Mouse (Mus musculus) spleen, postnatal 36 days (tissue): ENCODE results near the gene Cnksr3.
A peak's percentile ranks its signal among the peaks of the same experiment; 100 is the strongest.

Source experiments
- DNase-seq, 2 experiments: peaks; one replicate each; pipeline ENCODE4 v3.0.0; 2022; ENCODE audit warnings: low spot score in 2 of 2, mixed read lengths in 1 of 2

The Cnksr3 gene

DNA sequence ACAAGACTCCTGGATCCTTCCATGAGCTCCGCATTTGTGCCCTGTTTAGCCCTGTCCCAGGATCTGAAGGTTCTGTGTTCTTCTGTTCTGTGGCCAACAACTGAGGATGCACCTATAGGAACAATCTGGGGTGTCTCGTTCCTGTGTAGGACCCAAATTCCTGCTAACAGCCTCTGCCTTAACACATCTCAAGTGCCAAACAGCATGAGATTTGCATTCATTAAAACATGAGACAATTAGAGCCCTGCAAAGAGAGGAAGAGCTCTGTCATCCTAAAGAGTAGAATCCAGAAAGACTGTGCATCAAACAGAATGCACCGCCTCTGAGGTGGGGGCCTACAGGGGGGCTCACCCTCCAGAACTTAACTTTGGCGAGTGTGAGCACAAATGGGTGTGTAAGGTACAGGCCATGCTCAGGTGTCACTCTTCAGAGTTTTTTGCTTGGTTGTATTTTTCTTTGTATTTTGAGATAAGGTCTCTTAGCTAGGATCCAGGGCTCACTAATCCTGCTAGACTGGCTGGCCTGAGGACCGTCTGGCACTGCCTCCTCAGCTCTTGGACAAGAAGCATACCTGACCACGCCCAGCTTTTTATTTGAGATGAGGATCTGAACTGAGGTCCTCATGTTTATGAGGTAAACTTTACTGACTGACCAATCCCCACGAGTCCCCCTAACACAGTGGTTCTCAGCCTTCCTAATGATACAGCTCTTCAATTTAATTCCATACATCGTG is 15.2 kb downstream of the Cnksr3 start:
- no peak for DNase-seq

- DNase-seq, result no peak
Observed at GRCm38 (mm10) chr10:7195927-7196326, 16.1 kb downstream of the Cnksr3 start.

DNA sequence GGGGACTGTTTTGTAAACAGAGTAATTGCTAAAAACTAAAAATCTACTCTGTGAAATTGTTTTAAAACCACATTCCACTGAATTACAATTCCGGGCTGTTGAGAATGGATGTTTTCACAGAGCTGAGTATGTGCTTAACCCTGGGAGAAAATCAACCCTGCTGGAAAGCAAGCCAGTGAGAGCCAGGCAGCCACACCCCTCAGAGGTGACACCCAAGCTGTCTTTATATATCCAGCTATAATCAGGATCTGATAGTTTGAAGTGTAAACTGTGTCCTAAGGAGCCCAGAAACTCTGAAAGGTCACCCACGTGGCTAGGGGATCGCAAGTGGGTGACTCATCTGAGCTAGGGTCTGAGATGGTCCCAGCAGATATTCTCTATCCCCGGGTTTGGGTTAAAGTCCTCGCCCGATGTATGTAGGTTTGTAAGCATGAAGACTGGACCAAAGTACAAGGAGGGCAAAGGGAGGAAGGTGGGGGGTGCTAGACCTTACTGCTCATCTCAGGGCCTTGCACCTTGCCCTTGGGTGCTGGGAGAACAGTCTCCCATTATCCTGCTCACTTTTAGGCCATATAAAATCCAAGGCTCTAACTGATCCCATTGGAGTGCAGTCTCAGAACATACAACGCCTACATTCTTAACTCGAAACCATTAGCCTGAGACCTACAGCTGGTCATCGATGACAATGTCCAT is 20.2 kb downstream of the Cnksr3 start:
- DNase-seq, result no peak

GRCm38 (mm10) chr10:7189194-7189593 is 22.8 kb downstream of the Cnksr3 start:
- no peak for DNase-seq

DNA sequence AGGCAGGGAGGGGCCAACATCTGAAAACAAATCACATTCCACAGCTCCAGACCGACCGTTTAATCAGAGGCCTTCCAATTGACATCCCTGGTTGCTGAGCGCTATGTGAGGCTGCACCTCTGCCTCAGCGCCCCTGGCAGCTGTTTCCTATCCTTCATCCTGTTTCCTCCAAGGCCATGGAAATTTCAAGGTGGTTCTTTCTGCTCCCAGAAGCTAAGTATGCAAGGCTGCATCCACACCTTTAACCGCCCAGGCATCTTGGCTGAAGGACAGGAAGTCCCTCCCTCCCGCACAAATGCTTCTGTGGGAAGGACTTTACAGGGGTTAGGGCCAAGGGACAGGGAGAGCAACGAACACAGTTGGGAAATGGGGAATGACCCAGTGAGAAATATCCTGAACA is 24.2 kb downstream of the Cnksr3 start:
- DNase-seq, result no peak

DNA sequence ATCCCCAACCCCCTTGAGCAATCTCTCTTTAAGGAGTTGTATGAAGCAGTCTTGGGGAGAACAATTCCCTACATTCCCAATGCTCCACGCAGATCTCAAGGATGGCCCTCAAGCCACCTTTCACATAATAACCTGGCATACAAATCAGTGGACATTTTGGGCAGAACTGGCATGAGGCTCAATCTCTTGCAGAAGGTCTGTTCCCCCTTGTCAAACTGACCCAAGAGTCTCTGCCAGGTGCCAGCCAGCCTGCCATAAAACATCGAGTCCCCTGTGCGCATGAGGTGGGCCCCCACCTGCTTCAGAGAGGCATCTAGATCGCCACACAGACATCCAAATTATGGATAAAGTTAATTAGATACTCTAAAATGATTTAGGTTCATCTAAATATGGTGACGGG is 25.0 kb downstream of the Cnksr3 start:
- no peak for DNase-seq

GRCm38 (mm10) chr10:7186018-7186417 is 26.0 kb downstream of the Cnksr3 start:
- DNase-seq, result no peak

DNA sequence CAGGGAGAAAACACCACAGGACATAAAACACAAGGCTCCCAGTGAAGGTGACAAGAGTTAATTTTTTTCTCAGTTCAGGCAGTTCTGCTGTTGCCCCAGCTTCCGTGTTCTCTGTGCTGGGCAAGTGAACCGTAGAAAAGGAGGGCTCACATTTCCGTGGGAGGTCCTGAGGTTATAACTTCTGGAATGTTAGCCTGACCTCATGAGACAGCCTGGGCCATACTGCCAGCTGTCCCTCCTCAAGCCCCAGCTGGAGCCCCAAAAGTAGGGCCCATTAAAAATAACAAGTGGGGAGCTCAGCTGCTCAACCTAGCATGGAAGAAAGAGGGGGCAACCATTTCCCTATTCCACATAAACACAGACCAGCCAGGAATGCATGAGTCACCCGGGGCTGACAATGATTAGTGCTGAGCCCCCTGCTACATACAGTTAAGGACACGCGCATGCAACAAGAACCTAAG is 28.8 kb downstream of the Cnksr3 start:
- DNase-seq, result no peak

GRCm38 (mm10) chr10:7182555-7183170 is 29.4 kb downstream of the Cnksr3 start:
- no peak for DNase-seq

GRCm38 (mm10) chr10:7180296-7180695 is 31.7 kb downstream of the Cnksr3 start:
- no peak for DNase-seq

GRCm38 (mm10) chr10:7178571-7178970 is 33.5 kb downstream of the Cnksr3 start:
- DNase-seq, result no peak

DNA sequence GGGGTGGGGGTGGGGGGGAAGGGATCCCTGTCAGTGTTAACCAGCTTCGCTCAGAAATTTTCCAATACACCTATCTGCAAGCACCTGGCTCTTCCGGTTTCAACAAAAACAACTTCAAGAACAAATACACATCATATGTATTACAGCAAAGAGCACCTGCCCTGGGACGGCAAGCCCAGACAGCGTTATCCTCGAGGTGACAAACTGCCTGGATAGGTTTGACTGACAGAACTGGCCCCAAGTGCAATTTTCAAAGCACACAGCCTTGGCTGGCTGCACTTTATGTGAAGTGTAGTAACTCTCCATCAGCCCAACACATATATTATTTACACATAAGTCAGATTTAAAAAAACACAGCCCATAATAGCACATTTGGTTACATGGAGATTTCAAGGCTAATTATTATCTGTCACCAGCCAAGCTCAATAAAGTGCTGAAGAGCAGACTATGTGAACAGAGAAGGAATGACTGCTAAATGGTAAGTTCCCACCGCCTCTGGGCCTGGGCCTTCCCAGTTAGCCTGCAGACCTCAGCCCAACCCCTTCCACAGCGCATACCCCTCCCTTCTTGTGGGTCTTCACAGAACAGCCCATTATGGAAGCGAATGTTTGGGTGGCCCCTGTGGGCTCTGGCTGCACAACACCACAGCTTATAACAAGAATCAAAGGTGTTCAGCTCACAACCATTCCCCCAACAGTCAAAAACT is 35.7 kb downstream of the Cnksr3 start:
- no peak for DNase-seq

GRCm38 (mm10) chr10:7174480-7174879 is 37.6 kb downstream of the Cnksr3 start:
- no peak for DNase-seq

DNA sequence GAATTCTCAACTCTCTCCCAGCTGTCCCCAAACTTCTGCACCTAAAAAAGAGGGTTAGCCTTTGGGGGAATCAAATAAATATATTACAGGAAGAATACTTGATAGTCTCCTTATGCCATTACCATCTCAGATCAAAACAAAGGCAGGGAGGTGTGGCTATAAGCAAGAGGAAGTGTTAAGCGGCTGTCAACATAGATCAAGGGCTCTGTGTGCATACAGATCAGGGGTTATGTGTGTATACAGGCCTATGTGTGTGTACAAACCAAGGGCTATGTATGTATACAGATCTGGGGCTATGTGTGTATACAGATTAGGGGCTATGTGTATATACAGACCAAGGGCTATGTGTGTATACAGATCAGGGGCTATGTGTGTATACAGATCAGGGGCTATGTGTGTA is 38.9 kb downstream of the Cnksr3 start:
- no peak for DNase-seq

DNA sequence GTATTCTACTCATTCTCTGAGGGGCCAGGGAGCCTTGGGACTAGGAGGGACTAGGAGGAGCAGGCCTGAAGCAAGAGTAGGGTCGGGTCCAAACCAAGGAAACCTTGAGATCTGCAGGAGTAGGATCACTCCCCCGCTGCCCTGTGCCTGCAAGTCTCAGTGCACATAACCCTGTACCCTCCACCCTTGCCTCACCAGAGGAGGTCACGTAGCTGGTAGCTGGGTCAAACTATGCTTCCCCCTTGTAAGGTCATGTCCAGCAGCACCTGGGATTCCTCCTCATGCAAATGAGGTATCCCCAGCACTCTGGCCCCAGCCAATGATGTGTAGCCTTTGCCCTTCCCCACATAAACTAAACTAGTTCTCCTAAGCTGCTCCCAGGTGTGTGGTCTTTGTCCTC is 41.6 kb downstream of the Cnksr3 start:
- no peak for DNase-seq

- no peak for DNase-seq
Observed at GRCm38 (mm10) chr10:7163031-7163430, 49.0 kb downstream of the Cnksr3 start.

DNA sequence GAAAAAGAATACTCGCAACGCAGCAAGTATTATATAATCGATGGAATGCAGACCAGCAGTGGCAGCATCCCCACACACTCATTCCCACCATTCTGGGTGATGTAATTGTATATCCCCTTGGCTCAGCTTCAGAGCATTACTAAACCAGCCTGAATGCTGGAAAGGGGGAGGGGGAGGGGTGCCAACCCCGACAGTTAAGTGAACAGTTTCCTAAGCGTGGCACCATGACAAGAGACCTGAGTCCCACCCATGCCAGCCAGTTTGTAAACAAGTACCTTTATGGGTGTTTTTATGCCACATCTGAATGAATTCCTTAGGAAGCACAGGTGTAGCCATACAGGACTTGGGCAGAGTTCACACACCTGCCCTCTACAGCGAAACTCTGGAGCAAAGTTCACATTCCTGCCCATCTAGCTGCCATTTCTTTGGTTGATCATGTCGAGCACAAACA is 53.0 kb downstream of the Cnksr3 start:
- DNase-seq, result no peak

DNA sequence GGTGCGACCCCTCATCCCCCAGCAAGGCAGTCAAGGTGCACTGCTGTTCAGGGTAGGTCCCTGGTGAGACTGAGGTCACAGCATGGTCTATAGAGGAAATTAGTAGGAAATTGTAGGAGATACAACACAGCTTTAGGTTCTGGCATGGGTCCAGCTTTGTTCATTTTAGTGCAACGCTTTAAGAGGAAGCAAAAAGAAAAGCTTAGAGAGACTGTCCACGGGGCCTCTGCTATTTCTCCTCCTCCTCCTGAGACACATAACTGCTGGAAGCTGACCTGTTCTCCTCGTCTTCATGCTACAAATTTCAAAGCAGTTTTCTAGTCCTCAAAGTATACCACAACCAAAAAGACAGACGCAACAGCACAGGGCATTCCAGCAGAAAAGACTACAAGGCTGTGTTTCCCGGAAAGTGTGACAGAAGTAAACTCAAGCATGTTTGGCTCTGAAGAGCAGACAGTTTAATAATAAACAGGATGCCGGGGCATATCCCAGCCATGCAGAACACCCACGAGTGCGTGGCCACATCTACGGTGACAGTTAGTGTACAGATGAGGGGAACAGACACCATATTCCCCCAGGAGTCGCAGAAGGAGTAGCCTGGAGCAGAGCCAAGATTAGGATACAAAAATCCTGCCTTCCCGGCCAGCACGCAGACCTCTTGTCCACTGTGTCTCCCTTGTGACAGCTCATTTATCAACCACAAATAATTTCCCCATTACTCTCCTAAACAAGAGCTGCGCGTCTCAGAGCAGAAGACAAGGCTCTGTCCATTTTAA is 53.6 kb downstream of the Cnksr3 start:
- DNase-seq, result peak in 1 of 2 experiments; percentile 14

GRCm38 (mm10) chr10:7154877-7155276 is 57.2 kb downstream of the Cnksr3 start:
- DNase-seq, result no peak

DNA sequence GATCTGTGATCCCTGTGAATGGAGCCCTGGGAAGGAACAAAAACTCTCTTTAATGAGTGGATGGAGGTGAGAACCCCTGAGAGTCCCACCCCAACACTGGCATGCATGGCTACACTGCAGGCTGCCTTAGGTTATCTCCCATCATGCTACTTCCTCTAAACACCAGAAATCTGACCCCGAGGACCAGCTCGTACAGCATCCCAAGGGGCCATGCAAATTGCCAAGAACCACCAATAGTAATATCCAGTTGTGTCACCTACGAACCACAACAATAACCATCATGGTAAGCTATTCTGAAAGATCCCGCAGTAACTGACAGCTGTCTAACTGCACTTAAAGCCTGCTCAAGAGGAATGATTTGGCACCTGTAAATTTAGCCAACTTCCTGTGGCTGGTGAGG is 59.1 kb downstream of the Cnksr3 start:
- DNase-seq, result peak; percentile 33 to 34
